Mouse (Mus musculus): ENCODE results near the gene Wdr76.
"Not testable (repeated sequence)": the region's sequence is repeated elsewhere in the genome, so short reads cannot be mapped to it uniquely, and the experiment has no call there.

Gene Wdr76

DNA sequence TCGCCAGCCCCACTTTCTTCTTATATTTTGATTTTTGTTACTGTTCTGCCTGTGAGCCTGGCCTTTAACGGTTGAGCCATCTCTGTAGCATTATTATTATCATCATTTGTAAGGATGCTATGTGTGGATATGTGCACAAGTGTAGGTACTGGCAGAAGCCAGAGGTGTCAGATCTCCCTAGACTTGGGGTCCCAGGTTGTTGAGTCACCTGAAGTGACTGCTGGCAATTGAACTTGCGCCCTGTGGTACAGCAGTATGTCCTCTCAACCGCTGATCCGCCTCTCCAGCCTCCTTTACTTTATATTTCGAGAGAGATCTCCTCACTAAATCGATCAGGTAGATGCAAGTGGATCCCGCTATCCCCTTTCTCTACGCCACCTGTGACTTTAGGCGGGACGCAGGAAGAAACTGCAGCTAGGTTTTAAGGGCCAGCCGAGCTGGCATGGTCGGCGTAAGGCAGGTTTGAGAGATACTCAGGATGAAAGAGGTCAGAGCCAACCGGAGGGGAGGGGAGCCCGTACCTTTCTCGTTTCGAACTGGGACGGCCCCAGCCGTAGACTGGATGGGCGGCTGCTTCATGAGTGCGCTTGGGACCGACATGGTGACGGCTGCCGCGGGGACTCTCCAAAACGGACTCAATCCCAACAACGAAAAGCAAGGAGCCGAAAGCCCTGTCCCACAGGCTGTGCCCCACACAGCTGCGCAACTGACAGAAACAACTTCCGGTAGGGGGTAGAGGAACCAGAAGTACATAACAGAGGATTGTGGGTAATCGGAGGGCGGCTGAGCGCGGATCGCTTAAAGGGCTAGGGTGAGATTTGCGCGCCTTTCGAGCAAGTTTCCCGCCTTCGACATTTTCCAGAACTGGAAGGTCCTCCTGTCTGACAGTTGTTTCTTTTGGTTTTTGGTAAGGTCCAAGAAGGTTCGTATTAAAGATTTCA, at the start of gene Wdr76, which contains the start of gene Mfap1a:
TSS of gene Wdr76 (plus strand) at position 782 of the 941 bp plus-strand sequence.
TSS of gene Mfap1a (minus strand) at position 724 of the 941 bp plus-strand sequence.
- DNase-seq (ENCODE audit: low spot score in 2 of 2): peak; percentile 73 to 78

DNA sequence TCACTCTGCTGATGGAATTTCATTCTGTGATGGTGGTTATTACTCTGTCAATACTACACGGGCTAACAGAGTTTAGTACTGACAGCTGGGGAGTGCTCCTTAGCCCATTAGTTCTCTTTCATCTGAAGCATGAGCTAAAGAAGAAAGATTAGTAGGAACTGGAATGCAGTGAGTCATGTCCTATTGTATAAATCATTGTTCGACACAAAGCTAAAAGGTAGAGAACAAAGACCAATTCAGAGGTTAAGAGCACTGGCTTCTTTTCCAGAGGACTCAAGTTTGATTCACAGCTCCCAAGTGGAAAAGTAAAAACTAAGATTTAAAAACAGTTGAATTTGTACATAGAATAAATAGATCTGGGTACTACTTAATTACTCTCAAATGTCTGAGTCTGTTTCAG, 46.5 kb upstream of the Wdr76 start:
- no peak for DNase-seq (ENCODE audit: low spot score in 2 of 2)

DNA sequence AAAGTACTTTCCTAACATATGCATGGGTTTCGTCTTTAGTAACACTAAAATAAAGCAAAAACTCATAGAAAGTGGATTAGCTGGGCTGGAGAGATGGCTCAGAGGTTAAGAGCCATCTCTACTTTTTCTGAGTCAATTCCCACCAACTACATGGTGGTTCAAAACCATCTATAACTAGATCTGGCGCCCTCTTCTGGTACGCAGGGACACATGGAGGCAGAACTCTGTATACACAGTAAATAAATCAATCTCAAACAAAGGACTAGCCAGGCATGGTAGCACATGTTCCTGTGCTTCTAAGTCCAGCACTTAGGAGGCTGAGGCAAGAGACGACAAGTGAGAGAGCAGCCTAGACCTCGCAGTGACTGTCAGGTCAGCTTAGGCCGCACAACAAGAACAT, 37.5 kb upstream of the Wdr76 start:
- DNase-seq (ENCODE audit: low spot score in 2 of 2): not testable (repeated sequence)

DNA sequence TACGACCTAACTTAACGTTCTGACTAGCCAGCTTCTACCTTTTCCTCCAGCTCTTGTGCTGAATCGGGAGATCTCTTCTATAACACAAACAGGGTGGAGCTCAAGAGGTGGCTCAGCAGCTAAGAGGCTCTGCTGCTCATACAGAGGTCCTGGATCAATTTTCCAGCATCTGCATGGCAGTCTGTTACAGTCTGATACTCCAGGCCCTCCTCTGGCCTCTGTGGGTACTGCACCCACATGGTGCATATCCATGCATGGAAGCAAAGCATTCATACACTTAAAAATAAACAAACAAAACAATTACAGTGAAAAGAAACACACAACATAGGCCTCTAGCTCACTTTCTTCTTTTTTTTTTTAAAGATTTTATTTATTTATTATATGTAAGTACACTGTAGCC, 33.7 kb upstream of the Wdr76 start:
- not testable (repeated sequence) for DNase-seq (ENCODE audit: low spot score in 2 of 2)

DNA sequence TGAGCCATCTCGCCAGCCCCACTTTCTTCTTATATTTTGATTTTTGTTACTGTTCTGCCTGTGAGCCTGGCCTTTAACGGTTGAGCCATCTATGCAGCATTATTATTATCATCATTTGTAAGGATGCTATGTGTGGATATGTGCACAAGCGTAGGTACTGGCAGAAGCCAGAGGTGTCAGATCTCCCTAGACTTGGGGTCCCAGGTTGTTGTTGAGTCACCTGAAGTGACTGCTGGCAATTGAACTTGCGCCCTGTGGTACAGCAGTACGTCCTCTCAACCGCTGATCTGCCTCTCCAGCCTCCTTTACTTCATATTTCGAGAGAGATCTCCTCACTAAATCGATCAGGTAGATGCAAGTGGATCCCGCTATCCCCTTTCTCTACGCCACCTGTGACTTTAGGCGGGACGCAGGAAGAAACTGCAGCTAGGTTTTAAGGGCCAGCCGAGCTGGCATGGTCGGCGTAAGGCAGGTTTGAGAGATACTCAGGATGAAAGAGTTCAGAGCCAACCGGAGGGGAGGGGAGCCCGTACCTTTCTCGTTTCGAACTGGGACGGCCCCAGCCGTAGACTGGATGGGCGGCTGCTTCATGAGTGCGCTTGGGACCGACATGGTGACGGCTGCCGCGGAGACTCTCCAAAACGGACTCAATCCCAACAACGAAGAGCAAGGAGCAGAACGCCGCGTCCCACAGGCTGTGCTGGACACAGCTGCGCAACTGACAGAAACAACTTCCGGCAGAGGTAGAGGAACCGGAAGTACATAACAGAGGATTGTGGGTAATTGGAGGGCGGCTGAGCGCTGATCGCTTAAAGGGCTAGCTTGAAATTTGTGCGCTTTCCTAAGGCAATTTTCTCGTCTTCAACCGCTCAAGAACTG, 33.0 kb upstream of the Wdr76 start, which contains the start of gene Mfap1b:
TSS of gene Mfap1b (minus strand) at position 767 of the 879 bp plus-strand sequence.
- peak; percentile 55 to 74 for DNase-seq (ENCODE audit: low spot score in 2 of 2)

DNA sequence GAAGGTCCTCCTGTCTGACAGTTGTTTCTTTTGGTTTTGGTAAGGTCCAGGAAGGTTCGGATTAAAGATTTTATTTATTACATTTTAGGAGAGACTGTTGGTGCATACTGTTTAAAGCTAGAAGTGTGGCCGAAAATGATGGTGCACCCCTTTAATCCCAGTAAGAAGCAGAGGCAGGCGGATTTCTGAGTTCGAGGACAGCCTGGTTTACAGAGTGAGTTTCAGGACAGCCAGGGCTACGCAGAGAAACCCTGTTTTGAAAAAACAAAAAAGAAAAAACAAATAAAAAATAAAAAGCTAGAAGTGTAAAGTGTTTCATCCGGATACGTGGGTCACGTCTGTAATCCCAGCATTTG, 32.4 kb upstream of the Wdr76 start:
- no peak for DNase-seq (ENCODE audit: low spot score in 2 of 2)

DNA sequence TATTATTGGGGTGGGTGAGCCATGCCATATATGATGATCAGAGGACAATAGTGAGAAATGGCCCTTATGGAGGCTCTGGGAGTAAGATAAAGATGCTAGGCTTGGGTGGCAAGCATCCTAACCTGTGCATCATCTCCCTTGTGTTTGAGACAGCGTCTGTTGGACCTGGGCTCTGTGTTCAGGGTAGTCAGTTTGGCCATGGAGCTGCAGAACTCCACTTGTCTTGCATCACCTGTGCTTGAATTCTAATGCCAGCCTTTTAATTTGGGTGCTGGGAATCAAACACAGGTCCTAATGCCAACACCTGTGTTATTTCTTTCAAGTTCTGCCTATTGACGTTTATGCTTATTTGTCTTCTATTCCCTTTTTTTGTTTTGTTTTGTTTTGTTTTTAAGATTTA, 31.2 kb upstream of the Wdr76 start:
- not testable (repeated sequence) for DNase-seq (ENCODE audit: low spot score in 2 of 2)

DNA sequence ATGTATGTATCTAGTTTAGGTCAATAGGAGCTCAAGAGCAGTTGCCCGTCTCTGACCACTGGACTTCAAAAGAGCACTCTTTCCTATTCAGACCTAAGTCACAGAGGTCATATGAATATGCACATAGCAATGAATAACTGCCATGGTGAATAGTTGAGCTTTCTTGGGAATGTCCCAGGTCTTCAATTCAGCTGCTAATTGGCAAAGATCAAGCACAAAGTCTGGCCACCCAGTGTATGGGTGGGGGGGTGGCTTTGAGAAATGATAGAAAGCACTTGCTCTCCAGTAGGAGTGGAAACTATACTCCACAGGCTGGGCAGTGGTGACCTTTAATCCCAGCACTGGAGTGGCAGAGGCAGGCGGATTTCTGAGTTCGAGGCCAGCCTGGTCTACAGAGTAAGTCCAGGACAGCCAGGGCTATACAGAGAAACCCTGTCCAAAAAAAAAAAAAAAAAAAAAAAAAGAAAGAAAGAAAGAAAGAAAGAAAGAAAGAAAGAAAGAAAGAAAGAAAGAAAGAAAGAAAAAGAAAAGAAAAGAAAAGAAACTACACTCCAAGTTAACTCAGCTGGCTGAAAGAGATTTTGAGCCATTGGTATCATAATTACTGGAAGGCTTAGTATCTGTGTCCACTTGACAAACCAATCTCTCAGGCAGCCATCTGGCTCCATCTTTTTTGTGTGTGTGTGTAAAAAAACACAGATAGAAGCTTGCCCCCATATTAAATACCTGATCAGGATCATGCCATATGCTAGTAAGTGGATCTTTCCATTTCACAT, 28.8 kb upstream of the Wdr76 start:
- DNase-seq (ENCODE audit: low spot score in 2 of 2): no peak

DNA sequence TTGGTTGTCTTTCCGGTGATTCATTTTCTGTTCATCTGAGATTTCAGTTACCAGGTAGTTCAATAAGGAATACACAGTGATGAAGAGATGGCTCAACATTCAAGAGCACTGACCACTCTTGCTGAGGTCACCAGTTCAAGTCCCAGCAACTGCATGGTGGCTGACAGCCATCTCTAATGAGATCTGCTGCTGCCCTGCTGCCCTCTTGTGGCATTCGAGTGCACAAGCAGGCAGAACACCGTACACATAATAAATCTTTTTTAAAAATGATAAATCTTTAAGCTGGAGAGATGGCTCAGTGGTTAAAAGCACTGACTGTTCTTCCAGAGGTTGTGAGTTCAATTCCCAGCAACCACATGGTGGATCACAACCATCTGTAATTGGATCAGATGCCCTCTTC, 26.0 kb upstream of the Wdr76 start:
- DNase-seq (ENCODE audit: low spot score in 2 of 2): no peak

DNA sequence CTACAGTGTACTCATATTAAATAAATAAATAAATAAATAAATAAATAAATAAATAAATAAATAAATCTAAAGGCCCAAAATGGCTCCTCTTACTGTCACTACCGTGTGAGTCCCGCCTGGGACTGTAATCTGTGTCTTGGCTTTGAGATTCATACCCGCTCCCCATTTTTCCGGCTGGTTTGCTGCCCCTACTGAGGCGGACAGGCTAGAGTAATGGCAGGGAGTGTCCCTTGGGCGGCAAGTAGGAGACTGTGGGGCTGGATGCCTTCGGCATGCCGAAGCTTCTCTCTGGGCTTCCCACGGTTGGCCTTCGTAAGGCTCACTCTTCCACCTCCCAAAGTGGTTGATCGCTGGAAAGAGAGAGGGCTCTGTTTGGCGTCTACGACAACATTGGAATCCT, 25.6 kb upstream of the Wdr76 start:
- not testable (repeated sequence) for DNase-seq (ENCODE audit: low spot score in 2 of 2)

DNA sequence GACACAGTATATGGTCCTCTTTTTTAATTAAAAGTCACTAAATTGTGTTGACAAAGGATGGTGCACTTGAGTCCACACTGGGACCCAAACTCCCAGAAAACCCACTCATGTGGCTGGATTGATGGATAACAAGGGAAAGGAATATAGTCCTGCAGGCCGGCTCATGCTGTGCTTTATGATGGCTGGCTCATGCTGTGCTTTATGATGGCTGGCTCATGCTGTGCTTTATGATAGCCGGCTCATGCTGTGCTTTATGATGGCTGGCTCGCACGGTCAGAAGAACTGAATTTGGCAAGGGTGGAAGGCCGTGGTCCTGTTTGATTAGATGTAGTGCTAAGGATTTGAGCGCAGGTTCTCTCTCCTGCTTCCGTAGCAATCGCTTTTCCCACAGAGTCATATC, 22.9 kb upstream of the Wdr76 start:
- no peak for DNase-seq (ENCODE audit: low spot score in 2 of 2)

DNA sequence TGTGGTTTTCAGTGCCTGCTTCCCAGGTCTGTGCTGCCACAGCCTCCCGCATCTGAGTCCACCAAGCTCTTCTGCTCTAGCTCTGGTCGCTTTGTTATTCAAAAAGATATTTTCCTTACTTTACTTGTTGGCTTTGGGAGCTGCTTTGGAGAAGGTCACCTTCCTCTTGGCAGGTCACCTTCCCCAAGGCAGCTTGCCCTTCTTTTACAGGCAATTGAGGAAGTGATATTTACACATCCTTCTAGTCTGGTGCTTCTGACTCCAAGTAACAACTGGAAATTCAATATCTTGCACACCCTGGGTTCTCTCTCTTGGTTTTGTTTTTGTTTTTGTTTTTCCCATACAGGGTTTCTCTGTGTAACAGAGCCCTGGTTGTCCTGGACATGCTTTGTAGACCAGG, 22.1 kb upstream of the Wdr76 start:
- not testable (repeated sequence) for DNase-seq (ENCODE audit: low spot score in 2 of 2)

DNA sequence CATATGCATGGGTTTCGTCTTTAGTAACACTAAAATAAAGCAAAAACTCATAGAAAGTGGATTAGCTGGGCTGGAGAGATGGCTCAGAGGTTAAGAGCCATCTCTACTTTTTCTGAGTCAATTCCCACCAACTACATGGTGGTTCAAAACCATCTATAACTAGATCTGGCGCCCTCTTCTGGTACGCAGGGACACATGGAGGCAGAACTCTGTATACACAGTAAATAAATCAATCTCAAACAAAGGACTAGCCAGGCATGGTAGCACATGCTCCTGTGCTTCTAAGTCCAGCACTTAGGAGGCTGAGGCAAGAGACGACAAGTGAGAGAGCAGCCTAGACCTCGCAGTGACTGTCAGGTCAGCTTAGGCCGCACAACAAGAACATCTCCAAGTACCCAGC, 5.0 kb upstream of the Wdr76 start:
- DNase-seq (ENCODE audit: low spot score in 2 of 2): not testable (repeated sequence)

DNA sequence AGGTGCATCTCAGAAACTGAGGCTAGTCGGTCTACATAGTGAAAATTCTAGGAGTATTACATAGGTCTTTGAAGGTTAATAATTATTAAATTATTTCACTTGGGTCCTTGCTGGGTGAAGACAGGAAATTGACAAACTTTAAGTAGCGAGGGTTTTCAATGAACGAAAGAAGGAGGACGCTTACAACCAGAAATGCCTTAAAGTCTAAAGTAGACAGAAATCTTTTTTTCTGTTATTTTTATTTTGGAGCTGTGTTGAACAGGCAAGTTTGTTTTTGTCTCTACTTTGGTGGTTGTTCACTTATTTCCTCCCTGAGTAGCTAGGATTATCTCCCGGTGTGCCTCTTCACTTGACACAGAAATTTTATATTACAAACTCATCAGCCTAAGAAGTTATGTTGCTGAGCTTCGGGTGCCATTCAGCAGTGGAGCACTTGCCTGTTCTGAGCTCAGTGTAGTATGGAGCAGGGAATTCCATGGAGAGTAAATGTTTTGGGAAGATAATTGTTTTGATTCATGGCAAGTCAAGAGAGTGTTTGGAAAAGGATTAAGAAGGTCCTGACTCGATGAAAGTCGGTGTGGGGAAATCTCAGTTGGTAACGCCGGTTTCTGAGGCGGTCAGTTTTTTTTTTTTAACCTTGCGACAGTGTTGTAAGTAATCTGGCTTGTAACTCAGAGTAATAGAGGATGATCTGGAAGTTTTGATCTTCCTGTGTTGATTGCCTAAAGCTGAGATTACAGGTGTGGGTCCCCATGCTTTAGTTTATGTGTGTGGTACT, 839 bp downstream of the Wdr76 start:
- no peak for DNase-seq (ENCODE audit: low spot score in 2 of 2)

DNA sequence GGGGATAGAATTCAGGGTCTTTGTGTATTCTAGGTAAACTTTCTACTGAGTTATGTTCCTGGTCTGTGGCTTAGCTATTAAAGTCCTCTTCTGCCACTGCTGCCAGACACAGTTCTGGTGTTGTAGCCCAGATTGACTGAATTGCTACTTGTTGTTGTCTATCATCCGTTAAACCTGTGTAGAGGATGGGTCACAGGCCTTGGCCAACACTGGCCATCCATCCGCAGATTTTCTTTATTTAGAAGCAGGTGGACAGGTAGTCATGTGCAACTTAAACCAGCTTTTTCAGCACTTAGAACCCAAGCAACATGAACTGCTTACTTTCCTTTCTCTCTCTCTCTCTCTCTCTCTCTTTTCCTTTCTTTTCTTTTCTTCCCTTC, 1.4 kb downstream of the Wdr76 start:
- no peak for DNase-seq (ENCODE audit: low spot score in 2 of 2)

DNA sequence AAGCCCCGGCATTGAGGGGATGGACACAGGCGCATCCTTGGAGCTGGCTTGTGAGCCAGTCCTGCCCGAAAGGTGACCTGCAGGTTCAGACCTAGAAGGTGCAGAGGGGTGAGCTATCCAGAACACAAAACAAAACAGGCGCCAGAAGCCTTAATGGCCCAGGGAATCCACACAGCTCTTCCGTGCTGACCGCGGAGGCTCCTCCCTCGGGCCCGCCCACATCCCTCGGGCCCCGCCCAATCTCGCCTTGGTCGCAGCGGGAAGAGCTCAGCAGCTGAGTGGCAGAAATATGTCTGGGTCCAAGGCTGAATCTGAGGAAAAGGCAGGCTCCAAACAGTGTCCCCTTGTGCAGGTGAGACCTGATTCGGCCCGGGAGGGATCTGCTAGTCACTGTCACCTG, 3.1 kb downstream of the Wdr76 start:
- DNase-seq (ENCODE audit: low spot score in 2 of 2): peak; percentile 63 to 69

DNA sequence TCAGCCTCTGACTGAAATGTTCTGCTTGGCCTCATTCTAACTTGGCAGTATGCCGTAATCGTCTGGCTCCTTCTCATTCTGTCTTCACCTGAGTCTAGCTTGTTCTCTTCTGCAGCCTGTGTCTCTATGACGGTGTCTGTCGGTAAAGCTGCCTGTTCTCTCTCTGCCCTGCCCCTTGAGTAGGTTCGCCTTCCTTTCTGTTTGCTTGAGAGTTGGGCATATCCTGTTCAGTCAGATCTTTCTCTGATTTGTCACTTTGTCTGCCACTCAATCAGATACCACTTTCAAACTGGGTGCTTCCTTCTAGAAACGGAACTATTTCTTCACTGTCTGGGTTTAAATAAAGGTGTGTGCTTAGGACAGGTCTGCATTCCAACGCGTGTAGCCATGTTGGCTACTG, 4.9 kb downstream of the Wdr76 start:
- DNase-seq (ENCODE audit: low spot score in 2 of 2): no peak

DNA sequence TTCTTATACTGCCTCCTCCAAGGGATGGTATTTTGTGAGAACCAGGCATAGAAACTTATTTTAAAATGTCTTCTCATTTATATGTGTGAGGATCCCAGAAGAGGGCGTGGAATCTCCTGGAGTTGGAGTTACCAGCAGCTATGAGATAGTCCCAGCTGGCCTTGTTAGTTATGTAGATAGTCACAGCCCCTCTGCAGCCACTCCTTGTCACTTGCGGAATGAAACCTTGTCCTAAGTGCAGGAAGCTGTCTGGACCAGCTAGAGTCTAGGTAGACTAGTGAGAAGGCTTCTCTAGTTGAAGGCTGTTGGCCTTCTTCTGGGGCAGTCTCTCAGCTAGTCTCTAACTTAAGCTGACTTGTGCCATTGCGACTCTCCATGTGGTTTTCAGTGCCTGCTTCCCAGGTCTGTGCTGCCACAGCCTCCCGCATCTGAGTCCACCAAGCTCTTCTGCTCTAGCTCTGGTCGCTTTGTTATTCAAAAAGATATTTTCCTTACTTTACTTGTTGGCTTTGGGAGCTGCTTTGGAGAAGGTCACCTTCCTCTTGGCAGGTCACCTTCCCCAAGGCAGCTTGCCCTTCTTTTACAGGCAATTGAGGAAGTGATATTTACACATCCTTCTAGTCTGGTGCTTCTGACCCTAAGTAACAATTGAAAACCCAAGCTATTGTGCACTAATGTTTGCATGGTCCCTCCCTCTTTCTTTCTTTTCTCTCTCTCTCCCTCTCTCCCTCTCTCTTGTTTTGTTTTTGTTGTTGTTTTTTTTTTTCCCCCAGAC, 6.7 kb downstream of the Wdr76 start:
- not testable (repeated sequence) for DNase-seq (ENCODE audit: low spot score in 2 of 2)

DNA sequence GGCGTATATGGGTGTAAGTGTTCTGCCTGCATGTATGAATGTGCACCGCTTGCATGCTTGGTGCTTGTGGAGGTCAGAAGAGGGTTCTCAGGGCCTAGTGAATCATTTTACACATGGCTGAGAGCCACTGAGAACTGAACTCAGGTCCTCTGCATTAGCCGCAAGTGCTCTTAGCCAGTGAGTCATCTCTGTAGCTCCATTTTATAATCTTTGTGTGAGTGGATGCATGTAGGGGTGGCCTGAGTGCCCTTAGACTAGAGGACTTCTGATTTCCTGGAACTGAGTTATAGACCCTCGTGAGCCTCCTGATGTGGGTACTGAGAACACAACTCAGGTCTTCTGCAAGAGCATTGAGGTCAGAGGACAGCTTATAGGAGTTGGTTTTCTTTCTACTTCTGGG, 7.7 kb downstream of the Wdr76 start:
- DNase-seq (ENCODE audit: low spot score in 2 of 2): no peak

DNA sequence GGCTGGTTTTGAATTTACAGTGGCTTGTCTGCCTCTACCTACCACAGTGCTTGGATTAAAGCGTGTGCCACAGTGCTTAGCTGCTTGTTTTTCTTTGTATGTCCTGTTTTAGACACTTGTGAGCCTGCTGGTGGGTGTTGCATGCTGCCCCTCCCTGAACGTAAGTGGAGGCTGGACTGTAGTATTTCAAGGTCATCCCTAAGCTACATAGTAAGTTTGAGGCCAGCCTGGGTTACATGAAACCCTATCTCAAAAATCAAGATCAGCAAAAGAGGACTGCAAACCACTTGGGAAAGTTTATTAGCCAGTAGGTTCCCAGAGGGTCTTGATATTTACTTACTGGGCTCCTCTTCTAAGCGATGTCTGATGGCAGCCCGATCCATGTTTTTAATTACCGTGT, 11.6 kb downstream of the Wdr76 start:
- no peak for DNase-seq (ENCODE audit: low spot score in 2 of 2)

Data from urinary bladder, adult 18-20 months (tissue).